Mouse (Mus musculus) midbrain, embryonic 13.5 days (tissue): ENCODE measurements around the gene Trim14. TPM values are rescaled to one million over a fixed set of nuclear protein-coding genes. Genes with fewer than 3 reads are reported as not detected.
A peak's percentile ranks its signal among the peaks of the same experiment; 100 is the strongest.

ENCODE experiments used
- ATAC-seq: fragments of 200-750 bp; cut with Nextera tagmentation; 2 replicates; pipeline ENCODE4 v1.8.0; 2017; ENCODE audit warnings: mild to moderate bottlenecking, moderate TSS enrichment, moderate library complexity
- H3K27ac ChIP-seq: fragments of 300-500 bp; sonication (generic); 2 replicates; pipeline ENCODE4 v1.5.1; 2015; ENCODE audit warnings: inconsistent platforms, mild to moderate bottlenecking, moderate library complexity
- H3K27me3 ChIP-seq: fragments of 300-500 bp; sonication (generic); 2 replicates; pipeline ENCODE4 v1.6.1; 2015; ENCODE audit warnings: mild to moderate bottlenecking, inconsistent platforms
- H3K36me3 ChIP-seq: fragments of 300-500 bp; sonication (generic); 2 replicates; pipeline ENCODE4 v1.6.1; 2015; ENCODE audit warnings: mild to moderate bottlenecking, inconsistent platforms
- H3K4me1 ChIP-seq: fragments of 300-500 bp; sonication (generic); replicated peaks from 2 replicates; pipeline ENCODE4 v1.6.1; 2015; ENCODE audit warnings: inconsistent platforms
- H3K4me2 ChIP-seq: fragments of 300-500 bp; sonication (generic); replicated peaks from 2 replicates; pipeline ENCODE4 v1.6.1; 2015; ENCODE audit warnings: moderate library complexity, mild to moderate bottlenecking, inconsistent platforms
- H3K4me3 ChIP-seq: fragments of 300-500 bp; sonication (generic); replicated peaks from 2 replicates; pipeline ENCODE4 v1.5.1; 2015; ENCODE audit warnings: mild to moderate bottlenecking, inconsistent platforms
- H3K9ac ChIP-seq: fragments of 300-500 bp; sonication (generic); replicated peaks from 2 replicates; pipeline ENCODE4 v1.6.1; 2015; ENCODE audit warnings: mild to moderate bottlenecking, inconsistent platforms
- H3K9me3 ChIP-seq: fragments of 300-500 bp; sonication (generic); 2 replicates; pipeline ENCODE4 v1.6.1; 2016; ENCODE audit warnings: mild to moderate bottlenecking, inconsistent platforms
- WGBS: fragments of 180-500 bp; shearing (Covaris S2); methylation state at CpG from one replicate; pipeline ENCODE4 v1.1.7; 2015; 5-methylcytosine and 5-hydroxymethylcytosine counted together
- polyA plus RNA-seq: library from polyadenylated mRNA; unstranded; fragments of >200 nt; fragmentation: Nextera tagmentation; extraction: Ambion mirVana; gene quantifications from 2 replicates; pipeline ENCODE4 v1.2.1, GENCODE M21; 2015

Gene Trim14
- polyA plus RNA-seq, 1 experiment from 2014 or later = 0.57 TPM

- Histone ChIP-seq H3K27ac (no peak overlapping the region), H3K36me3 (peaks cover 38% of the 10 kb centered on the region), H3K9me3 (no peaks in the 10 kb centered on the region; the same call in 1 of the 2 replicates), H3K4me3 (no peak overlapping the region), H3K9ac (no peak overlapping the region), H3K4me2 (no peak overlapping the region), H3K4me1 (peaks cover 7% of the 10 kb centered on the region), H3K27me3 (no peaks in the 10 kb centered on the region)
- ATAC-seq = no peak
- WGBS = 94% methylated on average over 6 of the region's 6 CpGs
Observed at GRCm38 (mm10) chr4:46493071-46493470, 42.9 kb downstream of the Trim14 start.

GRCm38 (mm10) chr4:46489028-46489925 is 46.7 kb downstream of the Trim14 start, which contains the start of gene Nans:
Gene Nans, plus strand, starts transcription at chr4:46489248.
- peak; percentile 99 for ATAC-seq
- peak within 1 kb of the TSS; percentile 75 for H3K4me3 ChIP-seq
- H3K36me3 ChIP-seq = peaks cover 18% of the 10 kb centered on the region
- under 1% methylated on average over 58 of the region's 58 CpGs for WGBS
- H3K27ac ChIP-seq = peak within 1 kb of the TSS; percentile 63
- H3K4me1 ChIP-seq = peaks cover 7% of the 10 kb centered on the region
- no peaks in the 10 kb centered on the region for H3K27me3 ChIP-seq
- H3K9ac ChIP-seq = peak within 1 kb of the TSS; percentile 80
- no peaks in the 10 kb centered on the region; the same call in 1 of the 2 replicates for H3K9me3 ChIP-seq
- H3K4me2 ChIP-seq = peak within 1 kb of the TSS; percentile 64

- no peak overlapping the region for H3K4me3 ChIP-seq
- H3K4me1 ChIP-seq = peaks cover 7% of the 10 kb centered on the region
- H3K27me3 ChIP-seq = no peaks in the 10 kb centered on the region
- no peak overlapping the region for H3K27ac ChIP-seq
- H3K4me2 ChIP-seq = no peak overlapping the region
- no peaks in the 10 kb centered on the region for H3K36me3 ChIP-seq
- no peaks in the 10 kb centered on the region; the same call in 1 of the 2 replicates for H3K9me3 ChIP-seq
- no peak for ATAC-seq
- WGBS = 90% methylated on average over 5 of the region's 5 CpGs
- H3K9ac ChIP-seq = no peak overlapping the region
Observed at GRCm38 (mm10) chr4:46487348-46487747, 48.6 kb downstream of the Trim14 start.

- Histone ChIP-seq H3K4me2 (no peak overlapping the region), H3K27me3 (no peaks in the 10 kb centered on the region), H3K9ac (no peak overlapping the region), H3K27ac (no peak overlapping the region), H3K9me3 (no peaks in the 10 kb centered on the region; the same call in 1 of the 2 replicates), H3K4me3 (no peak overlapping the region), H3K4me1 (peaks cover 7% of the 10 kb centered on the region), H3K36me3 (no peaks in the 10 kb centered on the region)
- 63% methylated on average over 14 of the region's 14 CpGs for WGBS
- ATAC-seq = no peak
Observed at GRCm38 (mm10) chr4:46485696-46486417, 50.1 kb downstream of the Trim14 start.

- 95% methylated on average over 2 of the region's 2 CpGs for WGBS
- Histone ChIP-seq H3K27ac (no peak overlapping the region), H3K4me2 (no peak overlapping the region), H3K36me3 (peaks cover 27% of the 10 kb centered on the region), H3K27me3 (no peaks in the 10 kb centered on the region), H3K9ac (no peak overlapping the region), H3K4me3 (no peak overlapping the region), H3K9me3 (no peaks in the 10 kb centered on the region), H3K4me1 (no peaks in the 10 kb centered on the region)
- ATAC-seq = no peak
Observed at GRCm38 (mm10) chr4:46479081-46479480, 56.9 kb downstream of the Trim14 start.

- Histone ChIP-seq H3K4me2 (no peak overlapping the region), H3K4me3 (no peak overlapping the region), H3K27me3 (no peaks in the 10 kb centered on the region), H3K36me3 (peaks cover 60% of the 10 kb centered on the region), H3K27ac (no peak overlapping the region), H3K9ac (no peak overlapping the region), H3K4me1 (no peaks in the 10 kb centered on the region), H3K9me3 (no peaks in the 10 kb centered on the region)
- 91% methylated on average over 5 of the region's 5 CpGs for WGBS
- ATAC-seq = no peak
Observed at GRCm38 (mm10) chr4:46475101-46475500, 60.8 kb downstream of the Trim14 start.

- Histone ChIP-seq H3K9ac (no peak overlapping the region; the same call in 1 of the 2 replicates), H3K27me3 (no peaks in the 10 kb centered on the region), H3K4me2 (no peak overlapping the region), H3K36me3 (peaks cover 84% of the 10 kb centered on the region), H3K4me3 (no peak overlapping the region), H3K27ac (no peak overlapping the region), H3K4me1 (no peaks in the 10 kb centered on the region), H3K9me3 (no peaks in the 10 kb centered on the region)
- ATAC-seq = no peak
- WGBS = 94% methylated on average over 3 of the region's 3 CpGs
Observed at GRCm38 (mm10) chr4:46465740-46466139, 70.2 kb downstream of the Trim14 start.

GRCm38 (mm10) chr4:46463130-46463830 is 72.7 kb downstream of the Trim14 start:
- ATAC-seq = 0 out of 2 replicates have a peak, but pooled peaks have one; percentile 40
- Histone ChIP-seq H3K9me3 (no peaks in the 10 kb centered on the region), H3K4me2 (no peak overlapping the region), H3K4me3 (no peak overlapping the region), H3K36me3 (peaks cover 62% of the 10 kb centered on the region), H3K4me1 (no peaks in the 10 kb centered on the region), H3K9ac (no peak overlapping the region), H3K27ac (no peak overlapping the region), H3K27me3 (no peaks in the 10 kb centered on the region)
- 86% methylated on average over 7 of the region's 7 CpGs for WGBS

GRCm38 (mm10) chr4:46458411-46458810 is 77.5 kb downstream of the Trim14 start:
- Histone ChIP-seq H3K9ac (no peak overlapping the region), H3K9me3 (no peaks in the 10 kb centered on the region), H3K4me3 (no peak overlapping the region), H3K4me2 (no peak overlapping the region), H3K36me3 (peaks cover 18% of the 10 kb centered on the region), H3K27me3 (no peaks in the 10 kb centered on the region), H3K4me1 (peaks cover 14% of the 10 kb centered on the region), H3K27ac (no peak overlapping the region)
- ATAC-seq = no peak
- WGBS = 90% methylated on average over 2 of the region's 2 CpGs

- no peaks in the 10 kb centered on the region for H3K27me3 ChIP-seq
- H3K4me1 ChIP-seq = peaks cover 27% of the 10 kb centered on the region
- no peaks in the 10 kb centered on the region for H3K9me3 ChIP-seq
- peaks cover 8% of the 10 kb centered on the region for H3K36me3 ChIP-seq
- ATAC-seq = no peak
- H3K4me2 ChIP-seq = no peak overlapping the region
- no peak overlapping the region for H3K4me3 ChIP-seq
- no peak overlapping the region for H3K27ac ChIP-seq
- H3K9ac ChIP-seq = no peak overlapping the region
- 94% methylated on average over 3 of the region's 3 CpGs for WGBS
Observed at GRCm38 (mm10) chr4:46457186-46457585, 78.8 kb downstream of the Trim14 start.

- no peak for ATAC-seq
Observed at GRCm38 (mm10) chr4:46456762-46457161, 79.2 kb downstream of the Trim14 start.

More at GRCm38 (mm10) chr4:46456762-46457161, 79.2 kb downstream of the Trim14 start:
- Histone ChIP-seq H3K4me2 (no peak overlapping the region), H3K9ac (no peak overlapping the region), H3K4me1 (peaks cover 27% of the 10 kb centered on the region), H3K27ac (no peak overlapping the region), H3K9me3 (no peaks in the 10 kb centered on the region), H3K36me3 (peaks cover 8% of the 10 kb centered on the region), H3K27me3 (no peaks in the 10 kb centered on the region), H3K4me3 (no peak overlapping the region)
- WGBS = 87% methylated on average over 4 of the region's 4 CpGs
